Comparison of ENCODE assay signal across 8 mouse cellular contexts in the genomic region with DNA sequence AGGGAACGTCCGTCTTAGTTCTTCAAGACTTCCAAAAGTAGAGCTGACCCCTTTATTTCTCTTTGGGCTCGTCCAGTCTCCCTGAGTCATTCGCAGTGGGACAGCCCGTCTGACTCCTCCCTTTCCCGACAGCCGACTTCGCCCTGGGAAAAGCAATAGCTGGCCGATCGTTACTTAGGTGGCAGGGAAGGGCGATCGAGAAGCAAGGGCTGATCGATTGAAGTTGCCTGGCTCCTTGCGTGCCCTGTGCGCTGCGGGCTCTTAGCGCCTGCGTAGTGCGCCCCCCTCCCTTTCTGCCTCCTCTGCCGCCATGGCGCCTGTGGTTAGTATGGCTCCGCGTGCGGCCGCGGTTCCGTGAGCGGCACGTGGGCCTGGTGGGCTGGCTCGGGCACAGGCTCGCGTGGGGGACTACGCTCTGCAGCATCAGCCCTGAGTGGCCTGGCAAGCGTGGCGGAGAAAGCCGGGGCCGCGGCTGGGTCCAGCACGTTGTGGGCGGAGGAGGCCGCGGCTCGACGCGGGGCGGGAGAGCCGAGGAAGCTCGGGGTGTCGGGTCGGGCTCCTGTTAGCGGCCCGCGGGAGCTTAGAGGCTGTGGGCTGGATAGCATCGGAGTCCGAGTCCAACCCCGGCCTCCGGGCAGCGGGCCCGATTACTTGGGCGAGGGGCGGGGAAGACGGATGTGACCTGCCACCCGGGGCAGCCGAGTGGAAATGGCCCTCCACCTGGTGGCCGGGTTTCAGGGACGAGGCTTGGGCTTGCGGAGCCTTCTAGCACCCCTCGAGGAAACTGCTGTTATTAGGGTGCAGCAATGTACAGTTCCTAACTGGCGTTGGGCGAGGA. TPM values are rescaled to one million over a fixed set of nuclear protein-coding genes. Genes with fewer than 3 reads are reported as not detected.
A peak's percentile ranks its signal among the peaks of the same experiment; 100 is the strongest.
DNase-seq lines count a peak whose midpoint lies in the region; ATAC-seq lines count a peak whose summit lies in the region.

A gene (plus strand): TSS at position 169 of the 838 bp plus-strand sequence.

- peak; percentile 90 for ATAC-seq in heart, embryonic 13.5 days (ENCODE audit: extremely low read depth, insufficient number of reproducible peaks, low FRiP score, low TSS enrichment)
- ATAC-seq in liver, embryonic 12.5 days = peak; percentile 96
- ATAC-seq in stomach, embryonic 15.5 days (ENCODE audit: insufficient read depth, low FRiP score, low read depth) = peak; percentile 98

- H3K4me3 ChIP-seq in brown adipose tissue, adult 24 weeks (ENCODE audit: insufficient read depth, low read depth, low read length) = peak within 1 kb of the TSS; percentile 87
- peak within 1 kb of the TSS; percentile 81 for H3K4me3 ChIP-seq in heart, embryonic 13.5 days
- H3K4me3 ChIP-seq in liver, embryonic 12.5 days = peak within 1 kb of the TSS; percentile 100
- H3K4me3 ChIP-seq in stomach, embryonic 15.5 days (replicated peaks) = peak within 1 kb of the TSS; percentile 100

- H3K9me3 ChIP-seq in heart, embryonic 13.5 days = no peaks in the 10 kb centered on the region
- H3K9me3 ChIP-seq in liver, embryonic 12.5 days (replicated peaks) = no peaks in the 10 kb centered on the region
- H3K9me3 ChIP-seq in stomach, embryonic 15.5 days = no peaks in the 10 kb centered on the region

- under 1% methylated on average over 70 of the region's 70 CpGs for WGBS in heart, embryonic 13.5 days
- WGBS in liver, embryonic 12.5 days (ENCODE audit: insufficient replicate concordance) = under 1% methylated on average over 67 of the region's 70 CpGs
- under 1% methylated on average over 70 of the region's 70 CpGs for WGBS in stomach, embryonic 15.5 days

- H3K9ac ChIP-seq in heart, embryonic 13.5 days = peak within 1 kb of the TSS; percentile 95
- peak within 1 kb of the TSS; percentile 98 for H3K9ac ChIP-seq in liver, embryonic 12.5 days
- peak within 1 kb of the TSS; percentile 98 for H3K9ac ChIP-seq in stomach, embryonic 15.5 days

- H3K27ac ChIP-seq in brown adipose tissue, adult 24 weeks (replicated peaks; ENCODE audit: low read depth, low read length) = peak within 1 kb of the TSS; percentile 85
- peak within 1 kb of the TSS; percentile 69 for H3K27ac ChIP-seq in heart, embryonic 13.5 days (replicated peaks)
- peak within 1 kb of the TSS; percentile 86 for H3K27ac ChIP-seq in liver, embryonic 12.5 days
- H3K27ac ChIP-seq in stomach, embryonic 15.5 days = peak within 1 kb of the TSS; percentile 69

- peak; percentile 98 for DNase-seq in CD4-positive, CD25-positive, alpha-beta regulatory T cell, adult 2 months (ENCODE audit: low read depth, low spot score)
- DNase-seq in fat pad, adult 2 months (ENCODE audit: extremely low read depth, low read depth, low spot score) = peak; percentile 93
- peak; percentile 95 for DNase-seq in kidney, postnatal 10 days
- peak; percentile 95 to 96 for DNase-seq in natural killer cell, adult 2 months (ENCODE audit: low spot score in 2 of 2)

- H3K4me1 ChIP-seq in brown adipose tissue, adult 24 weeks (ENCODE audit: control insufficient read depth, insufficient read depth, insufficient read length, low read length) = peaks cover 9% of the 10 kb centered on the region; the same call in 1 of the 2 replicates
- peaks cover 14% of the 10 kb centered on the region for H3K4me1 ChIP-seq in heart, embryonic 13.5 days
- H3K4me1 ChIP-seq in liver, embryonic 12.5 days = peaks cover 41% of the 10 kb centered on the region
- H3K4me1 ChIP-seq in stomach, embryonic 15.5 days = peaks cover 12% of the 10 kb centered on the region

- H3K27me3 ChIP-seq in heart, embryonic 13.5 days (replicated peaks) = no peaks in the 10 kb centered on the region
- no peaks in the 10 kb centered on the region for H3K27me3 ChIP-seq in liver, embryonic 12.5 days (replicated peaks)
- no peaks in the 10 kb centered on the region for H3K27me3 ChIP-seq in stomach, embryonic 15.5 days (replicated peaks)

- H3K36me3 ChIP-seq in heart, embryonic 13.5 days = peaks cover 34% of the 10 kb centered on the region
- peaks cover 36% of the 10 kb centered on the region for H3K36me3 ChIP-seq in liver, embryonic 12.5 days
- H3K36me3 ChIP-seq in stomach, embryonic 15.5 days = peaks cover 25% of the 10 kb centered on the region

- peak within 1 kb of the TSS; percentile 83 for H3K4me2 ChIP-seq in heart, embryonic 13.5 days
- peak within 1 kb of the TSS; percentile 83 for H3K4me2 ChIP-seq in liver, embryonic 12.5 days
- peak within 1 kb of the TSS; percentile 72 for H3K4me2 ChIP-seq in stomach, embryonic 15.5 days

RNA-seq across cellular contexts. Expression of the gene that starts here (rescaled TPM):
- 638 and 747 TPM in 2 replicates for polyA plus RNA-seq in brown adipose tissue, adult 24 weeks (2012; ENCODE audit: insufficient read depth, insufficient read length, missing spikeins)
- 226 and 250 TPM in 2 replicates for polyA plus RNA-seq in heart, embryonic 13.5 days (2015; fragmentation: Nextera tagmentation; extraction: Ambion mirVana)
- polyA plus RNA-seq in liver, embryonic 12.5 days (2016; fragmentation: Nextera tagmentation; extraction: Ambion mirVana) = 385 and 404 TPM in 2 replicates
- 372 and 377 TPM in 2 replicates for polyA plus RNA-seq in stomach, embryonic 15.5 days (2015; fragmentation: Nextera tagmentation; extraction: Ambion mirVana)

Comparison
In these comparisons a context has a peak if more than half of its experiments do, and no peak if none do; other contexts are left out.
1. Peak in every context shown above with its lines: DNase-seq, ATAC-seq, H3K4me3 ChIP-seq and H3K27ac ChIP-seq.